Mouse (Mus musculus) liver, postnatal 0 days (tissue): Measurements from ENCODE around the gene Ccdc32.

Experiments
- CTCF ChIP-seq: sonication (generic); IDR thresholded peaks from 2 replicates; pipeline ENCODE4 v1.5.1; 2016; ENCODE audit warnings: antibody characterized with exemption, low read depth
- EP300 ChIP-seq: IDR thresholded peaks from 2 replicates; pipeline ENCODE4 v1.6.1; 2016; ENCODE audit warnings: antibody characterized with exemption, low read depth, mild to moderate bottlenecking

GRCm38 (mm10) chr2:118980841-118981240 is 48.4 kb downstream of the Ccdc32 start:
- TF ChIP-seq CTCF: no peak
- no peak for TF ChIP-seq EP300
